Mouse (Mus musculus) forebrain, embryonic 12.5 days (tissue): ENCODE results near the gene Stk16. TPM values are rescaled to one million over a fixed set of nuclear protein-coding genes. Genes with fewer than 3 reads are reported as not detected.

ENCODE experiments used
- ATAC-seq: fragments of 200-750 bp; cut with Nextera tagmentation; 2 replicates; pipeline ENCODE4 v1.8.0; 2017; ENCODE audit warnings: moderate TSS enrichment; ENCODE audit not compliant: low FRiP score
- H3K27ac ChIP-seq: fragments of 300-500 bp; sonication (generic); 2 replicates; pipeline ENCODE4 v1.5.1; 2016; ENCODE audit warnings: mild to moderate bottlenecking
- H3K27me3 ChIP-seq: fragments of 300-500 bp; sonication (generic); 2 replicates; pipeline ENCODE4 v1.6.1; 2016; ENCODE audit warnings: mild to moderate bottlenecking
- H3K36me3 ChIP-seq: fragments of 300-500 bp; sonication (generic); replicated peaks from 2 replicates; pipeline ENCODE4 v1.6.1; 2016; ENCODE audit warnings: mild to moderate bottlenecking
- H3K4me1 ChIP-seq: fragments of 300-500 bp; sonication (generic); 2 replicates; pipeline ENCODE4 v1.6.1; 2016
- H3K4me2 ChIP-seq: fragments of 300-500 bp; sonication (generic); 2 replicates; pipeline ENCODE4 v1.6.1; 2016; ENCODE audit warnings: mild to moderate bottlenecking, moderate library complexity
- H3K4me3 ChIP-seq: fragments of 300-500 bp; sonication (generic); replicated peaks from 2 replicates; pipeline ENCODE4 v1.5.1; 2016; ENCODE audit warnings: mild to moderate bottlenecking
- H3K9ac ChIP-seq: fragments of 300-500 bp; sonication (generic); 2 replicates; pipeline ENCODE4 v1.6.1; 2016; ENCODE audit warnings: mild to moderate bottlenecking
- H3K9me3 ChIP-seq: fragments of 300-500 bp; sonication (generic); 2 replicates; pipeline ENCODE4 v1.6.1; 2016
- WGBS: fragments of 180-500 bp; shearing (Covaris S2); methylation state at CpG from one replicate; pipeline ENCODE4 v1.1.7; 2016; 5-methylcytosine and 5-hydroxymethylcytosine counted together
- polyA plus RNA-seq: library from polyadenylated mRNA; unstranded; fragments of >200 nt; fragmentation: Nextera tagmentation; extraction: Ambion mirVana; gene quantifications from 2 replicates; pipeline ENCODE4 v1.2.1, GENCODE M21; 2016

Gene Stk16
- 122 and 132 TPM in 2 replicates for polyA plus RNA-seq

- Histone ChIP-seq H3K9ac (peak within 1 kb of the TSS; percentile 81), H3K4me1 (peaks cover 39% of the 10 kb centered on the region), H3K36me3 (peaks cover 35% of the 10 kb centered on the region), H3K4me2 (peak within 1 kb of the TSS; percentile 96), H3K27me3 (peaks cover 9% of the 10 kb centered on the region), H3K9me3 (no peaks in the 10 kb centered on the region), H3K27ac (no peak within 1 kb of the TSS), H3K4me3 (peak within 1 kb of the TSS; percentile 74)
- peak; percentile 96 for ATAC-seq
- 6% methylated on average over 42 of the region's 42 CpGs for WGBS
These were observed at the start of gene Stk16, which contains the start of gene Glb1l for GRCm38 (mm10) chr1:75210136-75211087. TSS of gene Stk16 (plus strand) at chr1:75210838. TSS of gene Glb1l (minus strand) at chr1:75210813.

GRCm38 (mm10) chr1:75168093-75168471 lies 42.6 kb upstream of the Stk16 start:
- peaks cover 14% of the 10 kb centered on the region for H3K4me1 ChIP-seq
- peak; percentile 36; the same call in 1 of the 2 replicates for ATAC-seq
- peak overlapping the region; percentile 61 for H3K4me3 ChIP-seq
- peak overlapping the region; percentile 55; the same call in 1 of the 2 replicates for H3K9ac ChIP-seq
- 0 out of 2 replicates have a peak overlapping the region, but pooled peaks have one; percentile 87 for H3K27ac ChIP-seq
- peak overlapping the region; percentile 56 for H3K4me2 ChIP-seq
- WGBS = 11% methylated on average over 7 of the region's 7 CpGs
- no peaks in the 10 kb centered on the region for H3K9me3 ChIP-seq
- H3K36me3 ChIP-seq = peaks cover 25% of the 10 kb centered on the region
- H3K27me3 ChIP-seq = no peaks in the 10 kb centered on the region

- ATAC-seq = peak; percentile 98
These were observed 41.9 kb upstream of the Stk16 start, which contains the start of gene Zfand2b for GRCm38 (mm10) chr1:75168472-75169464. TSS of gene Zfand2b (plus strand) at chr1:75168646.

GRCm38 (mm10) chr1:75179334-75180104 lies 31.1 kb upstream of the Stk16 start:
- 12% methylated on average over 23 of the region's 23 CpGs for WGBS
- Histone ChIP-seq H3K36me3 (peaks cover 51% of the 10 kb centered on the region), H3K4me2 (peak overlapping the region; percentile 99), H3K4me1 (peaks cover 23% of the 10 kb centered on the region), H3K4me3 (peak overlapping the region; percentile 60), H3K9ac (peak overlapping the region; percentile 74), H3K9me3 (no peaks in the 10 kb centered on the region), H3K27me3 (no peaks in the 10 kb centered on the region), H3K27ac (peak overlapping the region; percentile 56)
- peak; percentile 57 for ATAC-seq

More at GRCm38 (mm10) chr1:75168472-75169464, 41.9 kb upstream of the Stk16 start, which contains the start of gene Zfand2b:
- WGBS = 1% methylated on average over 57 of the region's 59 CpGs
- H3K36me3 ChIP-seq = peaks cover 32% of the 10 kb centered on the region
- H3K4me2 ChIP-seq = peak within 1 kb of the TSS; percentile 56
- H3K4me3 ChIP-seq = peak within 1 kb of the TSS; percentile 61
- peak within 1 kb of the TSS; percentile 87 for H3K27ac ChIP-seq
- no peaks in the 10 kb centered on the region for H3K27me3 ChIP-seq
- H3K4me1 ChIP-seq = peaks cover 14% of the 10 kb centered on the region
- peak within 1 kb of the TSS; percentile 55 for H3K9ac ChIP-seq
- no peaks in the 10 kb centered on the region for H3K9me3 ChIP-seq

- Histone ChIP-seq H3K9me3 (no peaks in the 10 kb centered on the region), H3K27me3 (no peaks in the 10 kb centered on the region), H3K9ac (peak within 1 kb of the TSS; percentile 74), H3K36me3 (peaks cover 53% of the 10 kb centered on the region), H3K4me1 (peaks cover 23% of the 10 kb centered on the region), H3K4me2 (peak within 1 kb of the TSS; percentile 99), H3K4me3 (peak within 1 kb of the TSS; percentile 60), H3K27ac (peak within 1 kb of the TSS; percentile 56)
- WGBS = 0% methylated on average over 31 of the region's 31 CpGs
- peak; percentile 94 for ATAC-seq
These were observed 30.5 kb upstream of the Stk16 start, which contains the start of gene Abcb6 for GRCm38 (mm10) chr1:75180105-75180590. TSS of gene Abcb6 (minus strand) at chr1:75180392.

- Histone ChIP-seq H3K27me3 (no peaks in the 10 kb centered on the region), H3K9me3 (no peaks in the 10 kb centered on the region), H3K36me3 (peaks cover 57% of the 10 kb centered on the region), H3K27ac (0 out of 2 replicates have a peak overlapping the region, but pooled peaks have one; percentile 56), H3K9ac (no peak overlapping the region), H3K4me3 (peak overlapping the region; percentile 60), H3K4me1 (peaks cover 23% of the 10 kb centered on the region), H3K4me2 (peak overlapping the region; percentile 99)
- WGBS = 42% methylated on average over 7 of the region's 7 CpGs
- no peak; the same call in 1 of the 2 replicates for ATAC-seq
These were observed 29.9 kb upstream of the Stk16 start for GRCm38 (mm10) chr1:75180741-75181140.

- H3K4me2 ChIP-seq = no peak overlapping the region
- no peak overlapping the region for H3K27ac ChIP-seq
- H3K9me3 ChIP-seq = no peaks in the 10 kb centered on the region
- H3K27me3 ChIP-seq = no peaks in the 10 kb centered on the region
- H3K4me3 ChIP-seq = no peak overlapping the region
- peaks cover 23% of the 10 kb centered on the region for H3K4me1 ChIP-seq
- 82% methylated on average over 4 of the region's 4 CpGs for WGBS
- no peak for ATAC-seq
- peaks cover 57% of the 10 kb centered on the region for H3K36me3 ChIP-seq
- no peak overlapping the region for H3K9ac ChIP-seq
These were observed 29.2 kb upstream of the Stk16 start for GRCm38 (mm10) chr1:75181377-75181870.

- Histone ChIP-seq H3K4me1 (peaks cover 23% of the 10 kb centered on the region), H3K4me3 (no peak overlapping the region), H3K27ac (no peak overlapping the region), H3K9ac (no peak overlapping the region), H3K9me3 (no peaks in the 10 kb centered on the region), H3K36me3 (peaks cover 57% of the 10 kb centered on the region), H3K4me2 (no peak overlapping the region), H3K27me3 (no peaks in the 10 kb centered on the region)
- WGBS = 71% methylated on average over 4 of the region's 4 CpGs
- no peak for ATAC-seq
These were observed 28.5 kb upstream of the Stk16 start for GRCm38 (mm10) chr1:75182160-75182559.

- Histone ChIP-seq H3K9ac (no peak overlapping the region), H3K27ac (no peak overlapping the region), H3K36me3 (peaks cover 61% of the 10 kb centered on the region), H3K4me1 (peaks cover 7% of the 10 kb centered on the region), H3K27me3 (no peaks in the 10 kb centered on the region), H3K4me3 (no peak overlapping the region), H3K9me3 (no peaks in the 10 kb centered on the region), H3K4me2 (no peak overlapping the region)
- ATAC-seq = no peak
- WGBS = 94% methylated on average over 11 of the region's 11 CpGs
These were observed 25.1 kb upstream of the Stk16 start for GRCm38 (mm10) chr1:75185495-75185894.

GRCm38 (mm10) chr1:75187126-75187525 lies 23.5 kb upstream of the Stk16 start:
- ATAC-seq = no peak
- Histone ChIP-seq H3K4me2 (no peak overlapping the region), H3K27ac (no peak overlapping the region), H3K4me1 (peaks cover 14% of the 10 kb centered on the region), H3K4me3 (no peak overlapping the region), H3K27me3 (no peaks in the 10 kb centered on the region), H3K9me3 (no peaks in the 10 kb centered on the region), H3K36me3 (peaks cover 55% of the 10 kb centered on the region), H3K9ac (no peak overlapping the region)
